Mouse (Mus musculus) MN1 (cell line): ENCODE measurements around the gene Ly6g5b.

Source experiments
- DNase-seq: peaks from one replicate; pipeline ENCODE4 v3.0.0-alpha.2; 2016; ENCODE audit warnings: low spot score

Gene Ly6g5b

DNA sequence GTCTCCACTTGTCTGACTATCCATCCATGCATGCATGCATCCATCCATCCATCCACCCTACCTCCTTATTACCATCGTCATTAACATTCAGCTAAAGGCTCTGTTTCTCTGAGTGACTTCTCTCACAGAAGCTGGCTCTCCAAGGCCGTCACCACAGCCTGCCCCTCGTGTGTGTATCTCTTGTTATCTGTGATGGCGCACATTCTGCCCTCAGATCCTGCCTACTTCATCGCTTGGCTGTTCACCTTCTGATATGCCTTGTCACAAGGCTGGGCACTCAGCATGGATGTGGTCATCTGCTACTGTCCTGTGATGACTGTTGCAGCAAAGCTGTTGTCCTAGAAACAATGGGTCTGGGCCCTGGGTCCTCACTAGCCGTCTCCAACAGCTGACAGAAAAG is 10.5 kb downstream of the Ly6g5b start:
- DNase-seq, result no peak

DNA sequence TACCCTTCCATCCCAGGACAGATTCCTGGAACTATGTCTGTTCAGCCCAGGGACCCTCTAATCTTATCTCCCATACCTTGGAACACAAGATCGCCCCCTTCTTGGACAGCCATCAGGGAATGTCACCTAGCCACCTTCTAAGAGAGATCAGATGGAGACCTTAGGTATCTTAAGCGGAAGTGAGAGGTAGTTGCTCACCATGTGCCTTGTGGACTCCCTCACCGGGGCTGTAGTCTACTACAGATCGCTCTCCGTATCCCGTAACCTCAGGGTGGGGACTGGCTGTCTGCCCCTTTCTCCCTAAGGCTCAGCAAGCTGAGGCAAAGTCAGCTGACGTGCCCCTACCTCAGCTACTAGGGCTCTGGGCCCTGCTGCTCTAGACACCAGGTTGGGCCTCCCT is 11.1 kb downstream of the Ly6g5b start:
- DNase-seq, result no peak

GRCm38 (mm10) chr17:35103221-35103690 is 12.0 kb downstream of the Ly6g5b start:
- no peak for DNase-seq

DNA sequence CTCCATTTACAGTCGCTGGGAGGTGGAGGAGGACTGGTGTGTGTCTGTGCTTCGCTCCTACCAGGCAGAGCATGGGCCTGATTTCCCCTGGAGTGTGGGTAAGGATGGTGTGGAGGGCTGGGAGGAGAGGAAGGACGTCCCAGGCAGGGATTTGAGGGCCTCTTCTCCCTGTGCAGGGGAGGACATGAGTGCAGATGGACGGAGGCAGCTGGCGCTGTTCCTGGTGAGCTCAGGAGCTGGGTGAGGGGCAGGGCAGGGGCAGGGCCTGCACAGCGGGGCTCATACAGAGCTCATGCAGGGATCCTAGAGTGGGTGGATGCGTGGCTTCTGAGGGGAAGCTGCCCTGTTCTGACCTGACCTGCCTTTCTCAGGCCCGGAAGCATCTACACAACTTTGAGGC is 12.9 kb downstream of the Ly6g5b start:
- peak; percentile 74 for DNase-seq

DNA sequence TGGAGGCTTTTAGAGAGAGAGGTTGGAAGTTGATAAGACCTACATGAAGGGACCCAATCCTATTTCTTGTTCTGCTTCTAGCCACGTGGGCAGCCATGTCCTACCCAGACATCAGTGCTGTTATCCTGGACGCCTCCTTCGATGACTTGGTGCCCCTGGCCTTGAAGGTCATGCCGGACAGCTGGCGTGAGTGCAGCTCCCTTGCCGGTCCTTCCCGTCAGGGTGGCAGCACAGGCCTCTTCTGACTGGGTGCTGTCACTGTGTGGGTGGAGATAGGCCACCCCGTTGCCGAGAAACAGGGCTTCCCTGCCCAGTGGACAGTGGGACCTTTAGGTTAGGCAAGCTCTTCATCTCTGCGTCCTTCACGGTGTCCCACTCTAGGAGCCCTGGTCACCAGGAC is 14.1 kb downstream of the Ly6g5b start:
- no peak for DNase-seq

DNA sequence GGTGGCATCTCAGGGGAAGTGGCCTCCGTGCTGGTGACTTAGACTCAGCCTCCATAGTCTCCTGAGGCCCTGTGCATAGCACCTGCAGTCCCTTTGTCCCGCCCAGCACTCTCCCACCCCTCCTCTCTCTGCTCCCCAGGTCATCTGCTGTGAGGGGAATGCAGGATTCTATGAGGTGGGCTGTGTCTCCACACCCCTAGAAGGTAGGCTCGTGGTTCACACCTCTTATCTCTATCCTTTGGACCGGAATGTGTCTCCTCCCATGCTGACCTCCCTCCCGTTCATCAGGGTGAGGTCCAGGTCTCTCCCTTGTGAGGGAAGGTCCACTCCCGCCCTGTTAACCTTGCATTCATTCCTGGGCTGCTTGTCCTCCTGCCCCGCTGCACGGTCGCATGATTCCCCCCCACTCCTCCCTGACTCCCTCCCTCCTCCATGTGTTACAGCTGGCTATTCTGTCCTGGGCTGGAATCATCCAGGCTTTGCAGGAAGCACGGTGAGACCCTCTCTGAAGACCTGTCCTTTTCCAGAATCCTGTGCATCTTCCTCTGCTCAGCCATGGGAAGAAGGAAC is 14.9 kb downstream of the Ly6g5b start:
- no peak for DNase-seq

DNA sequence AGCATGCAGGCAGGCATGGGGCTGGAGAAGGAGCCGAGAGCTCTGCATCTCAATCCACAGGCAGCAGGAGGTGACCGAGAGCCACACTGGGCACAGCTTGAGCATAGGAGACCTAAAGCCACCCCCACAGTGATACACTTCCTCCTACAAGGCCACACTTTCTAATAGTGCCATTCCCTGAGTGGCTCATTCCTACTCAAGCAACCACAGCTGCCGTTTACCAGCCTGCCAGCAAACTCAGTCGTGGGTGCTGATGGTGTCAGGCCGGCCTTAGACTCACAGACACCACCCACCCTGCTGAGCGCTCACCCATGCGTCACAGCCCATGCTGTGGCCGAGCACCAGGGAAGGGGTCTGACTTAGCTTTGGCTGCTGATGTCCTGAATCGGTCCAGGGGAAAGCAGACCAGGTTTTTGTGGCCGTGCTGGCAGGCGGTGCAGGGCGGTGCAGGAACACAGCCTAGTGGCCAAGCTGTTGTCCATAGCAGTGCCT is 18.0 kb downstream of the Ly6g5b start:
- DNase-seq, result no peak

DNA sequence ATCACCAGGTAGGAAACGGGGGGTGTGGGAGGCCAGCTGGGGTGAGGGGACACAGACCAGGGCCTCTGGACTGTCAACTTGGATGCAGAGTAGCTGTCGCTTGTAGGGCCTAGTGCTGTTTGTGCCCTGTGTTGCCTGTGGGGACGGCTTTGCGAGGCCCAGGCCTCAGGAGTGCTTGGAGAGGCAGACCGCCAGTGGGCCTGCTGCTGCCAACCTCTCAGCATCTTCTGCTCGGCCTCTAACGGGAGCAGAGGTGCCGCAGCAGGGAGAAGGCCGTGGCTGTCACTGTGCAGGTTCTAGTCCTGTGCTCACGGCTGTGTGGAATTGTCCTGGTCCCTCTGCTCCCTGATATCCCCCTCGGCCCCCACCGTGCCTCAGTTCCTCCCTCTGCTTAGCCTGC is 18.6 kb downstream of the Ly6g5b start:
- DNase-seq, result no peak

DNA sequence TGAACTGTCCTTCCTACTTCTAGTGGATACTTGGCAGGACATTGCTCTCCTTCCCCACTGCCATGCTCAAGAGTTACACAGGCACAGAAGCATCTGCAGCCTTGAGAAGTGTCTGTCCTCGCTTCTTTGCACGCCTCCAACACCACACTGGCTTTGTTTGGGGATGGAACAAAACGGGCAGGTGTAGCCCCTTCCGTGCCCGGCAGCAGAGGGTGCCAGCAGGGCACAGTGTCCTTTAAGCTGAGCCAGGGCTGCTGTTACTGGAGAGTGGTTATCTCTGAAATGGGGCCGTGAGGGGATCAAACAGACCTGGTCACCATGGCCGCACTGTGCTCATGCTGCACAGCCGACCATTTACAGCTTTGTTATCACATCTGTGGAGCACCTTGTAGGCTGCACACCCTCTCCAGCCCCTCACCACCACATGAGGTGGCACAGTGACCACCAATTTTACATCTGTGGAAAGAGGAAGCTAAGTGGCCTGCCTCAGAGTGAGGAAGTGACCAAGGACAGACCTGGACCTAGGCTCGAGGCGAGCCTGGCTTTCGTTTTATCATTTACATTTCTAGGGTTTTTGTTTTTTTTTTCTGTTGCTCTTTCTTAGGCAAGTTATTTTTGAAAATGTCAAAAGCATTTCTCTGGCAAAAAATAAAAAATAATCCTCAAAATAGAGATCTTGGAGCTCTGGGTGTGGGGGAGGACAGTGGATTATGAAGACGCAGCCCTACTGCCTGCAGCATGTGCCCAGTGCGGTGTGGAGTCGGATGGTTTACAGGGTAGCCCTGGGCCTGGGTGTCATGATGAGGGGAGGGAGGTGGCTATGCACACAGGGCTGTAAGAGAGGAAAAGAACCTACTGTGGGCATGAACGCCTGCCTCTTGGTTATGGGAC is 20.5 kb downstream of the Ly6g5b start:
- no peak for DNase-seq

DNA sequence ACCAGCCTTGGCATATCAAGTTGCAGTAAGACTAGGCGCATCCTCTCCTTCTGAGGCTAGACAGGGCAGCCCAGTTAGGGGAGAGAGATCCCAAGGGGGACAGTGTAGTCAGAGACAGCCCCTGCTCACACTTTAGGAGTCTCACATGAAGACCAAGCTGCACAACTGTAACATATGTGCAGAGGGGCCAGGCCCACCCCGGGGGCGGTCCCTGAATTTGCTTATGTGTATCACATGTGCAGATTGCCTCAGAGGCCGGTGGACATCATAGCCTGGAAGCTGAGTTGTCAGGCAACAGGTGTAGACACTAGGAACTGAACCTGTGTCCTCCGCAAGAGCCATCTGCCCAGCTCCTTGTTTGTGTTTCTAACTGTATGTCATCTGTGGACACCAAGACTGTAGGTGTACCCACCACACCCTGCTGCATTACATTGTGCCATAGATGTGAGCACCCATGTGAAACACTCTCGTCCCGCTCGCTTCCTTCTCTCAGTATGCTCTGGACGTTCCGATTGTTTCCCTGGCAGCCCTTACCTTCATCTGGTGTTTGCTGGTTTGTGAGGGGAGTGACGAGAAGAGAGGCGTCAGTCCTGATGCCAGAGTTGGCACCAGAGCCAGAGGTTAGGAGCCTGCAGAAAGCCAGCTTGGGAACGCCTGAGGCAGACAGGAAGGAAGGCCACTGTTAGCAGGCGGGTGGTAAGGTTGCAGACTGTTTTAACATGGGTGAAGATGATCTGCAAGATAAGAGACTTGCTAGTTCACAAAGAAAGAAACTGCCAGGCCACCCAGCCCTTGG is 22.6 kb downstream of the Ly6g5b start:
- peak; percentile 62 for DNase-seq

GRCm38 (mm10) chr17:35090166-35090932 is 24.9 kb downstream of the Ly6g5b start:
- peak; percentile 87 for DNase-seq

DNA sequence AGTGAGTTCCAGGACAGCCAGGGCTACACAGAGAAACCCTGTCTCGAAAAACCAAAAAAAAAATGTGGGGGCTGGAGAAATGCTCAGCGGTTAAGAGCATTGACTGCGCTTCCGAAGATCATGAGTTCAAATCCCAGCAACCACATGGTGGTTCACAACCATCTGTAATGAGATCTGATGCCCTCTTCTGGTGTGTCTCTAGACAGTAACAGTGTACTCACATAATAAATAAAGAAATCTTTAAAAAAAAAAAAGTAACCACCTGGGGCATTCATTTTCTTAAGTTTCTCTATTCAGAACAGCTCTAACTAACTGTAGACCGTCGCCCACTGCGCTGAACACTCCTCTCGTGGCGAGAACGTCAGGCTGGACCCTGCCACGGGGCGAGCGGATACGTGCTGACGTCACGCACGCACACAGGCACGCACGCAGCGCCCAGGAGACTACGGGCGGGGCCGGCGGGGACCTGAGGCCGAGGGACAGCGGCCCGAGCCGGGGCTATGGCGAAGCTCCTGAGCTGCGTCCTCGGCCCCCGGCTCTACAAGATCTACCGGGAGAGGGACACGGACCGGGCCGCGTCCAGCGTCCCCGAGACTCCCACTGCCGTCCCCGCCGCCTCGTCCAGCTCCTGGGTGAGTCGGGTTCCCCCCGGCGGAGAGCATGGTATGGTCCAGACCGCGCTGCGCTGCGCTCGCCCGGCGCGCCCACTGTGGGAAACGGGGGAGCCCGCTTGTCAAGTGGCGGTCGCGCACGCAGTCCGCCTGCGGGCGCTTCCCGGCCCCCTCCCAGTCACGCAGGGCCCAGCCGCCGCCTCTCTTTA is 26.2 kb downstream of the Ly6g5b start, which contains the start of gene Abhd16a:
Abhd16a (plus strand) TSS at position 439 of the 820 bp plus-strand sequence.
- peak; percentile 97 for DNase-seq

DNA sequence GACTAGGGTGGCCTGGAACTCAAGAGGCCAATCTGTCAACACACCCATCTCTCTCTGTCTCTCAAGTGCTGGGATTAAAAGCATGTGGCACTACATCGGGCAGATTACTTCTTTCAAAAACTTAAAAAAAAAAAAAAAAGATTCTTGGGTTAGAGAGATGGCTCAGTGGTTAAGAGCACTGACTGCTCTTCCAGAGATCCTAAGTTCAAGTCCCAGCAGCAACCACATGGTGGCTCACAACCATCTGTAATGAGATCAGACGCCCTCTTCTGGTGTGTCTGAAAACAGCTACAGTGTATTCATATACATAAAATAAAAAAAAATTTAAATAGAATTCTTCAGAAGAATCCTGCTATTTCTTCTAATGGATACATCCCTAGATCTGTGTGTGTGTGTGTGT is 27.1 kb downstream of the Ly6g5b start:
- DNase-seq, result no peak

GRCm38 (mm10) chr17:35085208-35085865 is 29.9 kb downstream of the Ly6g5b start, which contains the start of gene Ly6g6f:
Gene Ly6g6f (minus strand): TSS chr17:35085610.
- DNase-seq, result no peak

DNA sequence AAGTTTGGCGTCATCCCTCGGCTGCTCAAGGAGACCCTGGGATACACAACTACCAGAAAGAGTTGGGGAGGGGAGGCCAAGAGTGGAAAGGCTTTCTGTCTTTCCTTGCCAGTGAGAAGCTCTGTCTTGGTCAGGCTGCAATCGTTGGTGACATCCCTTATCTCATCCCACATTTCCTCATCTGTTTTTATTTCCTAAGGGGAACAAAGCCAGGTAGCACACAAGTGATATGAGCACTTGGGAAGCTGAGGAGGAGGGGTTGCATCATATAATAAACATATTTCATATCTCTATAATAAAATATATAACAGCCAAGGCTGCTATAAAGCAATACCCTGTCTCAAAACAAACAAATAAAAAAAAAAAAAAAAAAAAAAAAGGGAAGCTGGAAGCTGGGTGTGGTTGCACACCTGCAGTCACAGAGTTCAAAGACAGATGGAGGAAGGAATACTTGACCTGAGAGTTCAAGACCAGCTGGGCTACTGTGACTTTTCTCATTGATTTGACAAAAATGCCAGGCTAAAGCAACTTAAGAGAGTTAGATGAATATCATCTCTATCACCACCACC is 31.2 kb downstream of the Ly6g5b start:
- DNase-seq, result no peak

GRCm38 (mm10) chr17:35082841-35083576 is 32.2 kb downstream of the Ly6g5b start:
- DNase-seq, result peak; percentile 57

- DNase-seq, result no peak
Observed at GRCm38 (mm10) chr17:35080710-35081109, 34.5 kb downstream of the Ly6g5b start.

GRCm38 (mm10) chr17:35080248-35080647 is 35.0 kb downstream of the Ly6g5b start:
- no peak for DNase-seq

- no peak for DNase-seq
Observed at GRCm38 (mm10) chr17:35079778-35080177, 35.5 kb downstream of the Ly6g5b start.
